Mouse (Mus musculus): ENCODE results near the gene Ercc4. TPM values are rescaled to one million over a fixed set of nuclear protein-coding genes. Genes with fewer than 3 reads are reported as not detected.
A peak's percentile ranks its signal among the peaks of the same experiment; 100 is the strongest.

Ercc4 gene
- polyA plus RNA-seq, 1 experiment from 2014 or later = 16.2 TPM

- ATAC-seq = no peak
- no peak overlapping the region for H3K4me2 ChIP-seq (ENCODE audit: low read length)
- H3K4me3 ChIP-seq (ENCODE audit: low read length) = no peak overlapping the region
- H3K9me3 ChIP-seq (ENCODE audit: control insufficient read depth, low read length) = no peaks in the 10 kb centered on the region
- no peak overlapping the region for H3K9ac ChIP-seq (ENCODE audit: low read depth, low read length)
- no peak overlapping the region for H3K27ac ChIP-seq (ENCODE audit: low read depth, low read length)
- peaks cover 9% of the 10 kb centered on the region for H3K4me1 ChIP-seq (ENCODE audit: control insufficient read depth, insufficient read depth, low read depth, low read length)
- WGBS = 63% methylated on average over 3 of the region's 3 CpGs
- no peaks in the 10 kb centered on the region for H3K36me3 ChIP-seq (ENCODE audit: control insufficient read depth, insufficient read depth, low read length)
- H3K27me3 ChIP-seq (replicated peaks; ENCODE audit: control insufficient read depth, insufficient read depth, low read length) = no peaks in the 10 kb centered on the region
Measured at GRCm38 (mm10) chr16:13158153-13158670, 48.7 kb downstream of the Ercc4 start.

GRCm38 (mm10) chr16:13158906-13159889 is 49.7 kb downstream of the Ercc4 start:
- WGBS = 33% methylated on average over 13 of the region's 13 CpGs
- no peak overlapping the region for H3K9ac ChIP-seq (ENCODE audit: low read depth, low read length)
- no peak overlapping the region for H3K4me3 ChIP-seq (ENCODE audit: low read length)
- H3K9me3 ChIP-seq (ENCODE audit: control insufficient read depth, low read length) = no peaks in the 10 kb centered on the region
- peak overlapping the region; percentile 30 for H3K27ac ChIP-seq (ENCODE audit: low read depth, low read length)
- no peaks in the 10 kb centered on the region for H3K36me3 ChIP-seq (ENCODE audit: control insufficient read depth, insufficient read depth, low read length)
- peak overlapping the region; percentile 63 for H3K4me2 ChIP-seq (ENCODE audit: low read length)
- peaks cover 9% of the 10 kb centered on the region for H3K4me1 ChIP-seq (ENCODE audit: control insufficient read depth, insufficient read depth, low read depth, low read length)
- ATAC-seq = peak; percentile 63
- H3K27me3 ChIP-seq (replicated peaks; ENCODE audit: control insufficient read depth, insufficient read depth, low read length) = no peaks in the 10 kb centered on the region

- Histone ChIP-seq H3K36me3 (ENCODE audit: control insufficient read depth, insufficient read depth, low read length) (no peaks in the 10 kb centered on the region), H3K9ac (ENCODE audit: low read depth, low read length) (peak overlapping the region; percentile 61), H3K27me3 (replicated peaks; ENCODE audit: control insufficient read depth, insufficient read depth, low read length) (no peaks in the 10 kb centered on the region), H3K4me3 (ENCODE audit: low read length) (peak overlapping the region; percentile 37), H3K4me2 (ENCODE audit: low read length) (peak overlapping the region; percentile 63), H3K27ac (ENCODE audit: low read depth, low read length) (peak overlapping the region; percentile 35; the same call in 1 of the 2 replicates), H3K9me3 (ENCODE audit: control insufficient read depth, low read length) (no peaks in the 10 kb centered on the region), H3K4me1 (ENCODE audit: control insufficient read depth, insufficient read depth, low read depth, low read length) (peaks cover 9% of the 10 kb centered on the region)
- ATAC-seq = peak; percentile 98
- 5% methylated on average over 29 of the region's 29 CpGs for WGBS
Measured at GRCm38 (mm10) chr16:13159927-13160644, 50.6 kb downstream of the Ercc4 start.

GRCm38 (mm10) chr16:13161516-13161915 is 52.0 kb downstream of the Ercc4 start:
- Histone ChIP-seq H3K9me3 (ENCODE audit: control insufficient read depth, low read length) (no peaks in the 10 kb centered on the region), H3K27me3 (replicated peaks; ENCODE audit: control insufficient read depth, insufficient read depth, low read length) (no peaks in the 10 kb centered on the region), H3K9ac (ENCODE audit: low read depth, low read length) (no peak overlapping the region), H3K36me3 (ENCODE audit: control insufficient read depth, insufficient read depth, low read length) (no peaks in the 10 kb centered on the region), H3K4me3 (ENCODE audit: low read length) (no peak overlapping the region), H3K4me2 (ENCODE audit: low read length) (no peak overlapping the region), H3K27ac (ENCODE audit: low read depth, low read length) (no peak overlapping the region), H3K4me1 (ENCODE audit: control insufficient read depth, insufficient read depth, low read depth, low read length) (peaks cover 9% of the 10 kb centered on the region)
- WGBS = 81% methylated on average over 5 of the region's 5 CpGs
- ATAC-seq = no peak

- Histone ChIP-seq H3K4me2 (ENCODE audit: low read length) (no peak overlapping the region), H3K27me3 (replicated peaks; ENCODE audit: control insufficient read depth, insufficient read depth, low read length) (no peaks in the 10 kb centered on the region), H3K4me1 (ENCODE audit: control insufficient read depth, insufficient read depth, low read depth, low read length) (no peaks in the 10 kb centered on the region), H3K4me3 (ENCODE audit: low read length) (no peak overlapping the region), H3K36me3 (ENCODE audit: control insufficient read depth, insufficient read depth, low read length) (no peaks in the 10 kb centered on the region), H3K9ac (ENCODE audit: low read depth, low read length) (no peak overlapping the region), H3K9me3 (ENCODE audit: control insufficient read depth, low read length) (no peaks in the 10 kb centered on the region; the same call in 1 of the 2 replicates), H3K27ac (ENCODE audit: low read depth, low read length) (no peak overlapping the region)
- 78% methylated on average over 3 of the region's 3 CpGs for WGBS
- no peak for ATAC-seq
Measured at GRCm38 (mm10) chr16:13167731-13168130, 58.2 kb downstream of the Ercc4 start.

- no peak overlapping the region for H3K27ac ChIP-seq (ENCODE audit: low read depth, low read length)
- no peak overlapping the region for H3K4me2 ChIP-seq (ENCODE audit: low read length)
- H3K4me3 ChIP-seq (ENCODE audit: low read length) = no peak overlapping the region
- no peaks in the 10 kb centered on the region for H3K4me1 ChIP-seq (ENCODE audit: control insufficient read depth, insufficient read depth, low read depth, low read length)
- H3K36me3 ChIP-seq (ENCODE audit: control insufficient read depth, insufficient read depth, low read length) = no peaks in the 10 kb centered on the region
- WGBS = 92% methylated on average over 5 of the region's 5 CpGs
- ATAC-seq = no peak
- no peaks in the 10 kb centered on the region for H3K9me3 ChIP-seq (ENCODE audit: control insufficient read depth, low read length)
- H3K27me3 ChIP-seq (replicated peaks; ENCODE audit: control insufficient read depth, insufficient read depth, low read length) = no peaks in the 10 kb centered on the region
- H3K9ac ChIP-seq (ENCODE audit: low read depth, low read length) = no peak overlapping the region
Measured at GRCm38 (mm10) chr16:13173055-13173742, 63.7 kb downstream of the Ercc4 start.

- Histone ChIP-seq H3K36me3 (ENCODE audit: control insufficient read depth, insufficient read depth, low read length) (no peaks in the 10 kb centered on the region), H3K9me3 (ENCODE audit: control insufficient read depth, low read length) (0 out of 2 replicates have a peak, but pooled peaks cover 2% of the 10 kb centered on the region), H3K27me3 (replicated peaks; ENCODE audit: control insufficient read depth, insufficient read depth, low read length) (no peaks in the 10 kb centered on the region), H3K4me2 (ENCODE audit: low read length) (no peak overlapping the region), H3K4me3 (ENCODE audit: low read length) (no peak overlapping the region), H3K27ac (ENCODE audit: low read depth, low read length) (no peak overlapping the region), H3K4me1 (ENCODE audit: control insufficient read depth, insufficient read depth, low read depth, low read length) (no peaks in the 10 kb centered on the region), H3K9ac (ENCODE audit: low read depth, low read length) (no peak overlapping the region)
- ATAC-seq = no peak
- WGBS = 89% methylated on average over 5 of the region's 5 CpGs
Measured at GRCm38 (mm10) chr16:13182526-13182925, 73.0 kb downstream of the Ercc4 start.

- Histone ChIP-seq H3K4me2 (ENCODE audit: low read length) (no peak overlapping the region), H3K36me3 (ENCODE audit: control insufficient read depth, insufficient read depth, low read length) (no peaks in the 10 kb centered on the region), H3K9ac (ENCODE audit: low read depth, low read length) (no peak overlapping the region), H3K27ac (ENCODE audit: low read depth, low read length) (no peak overlapping the region), H3K27me3 (replicated peaks; ENCODE audit: control insufficient read depth, insufficient read depth, low read length) (no peaks in the 10 kb centered on the region), H3K9me3 (ENCODE audit: control insufficient read depth, low read length) (0 out of 2 replicates have a peak, but pooled peaks cover 2% of the 10 kb centered on the region), H3K4me1 (ENCODE audit: control insufficient read depth, insufficient read depth, low read depth, low read length) (no peaks in the 10 kb centered on the region), H3K4me3 (ENCODE audit: low read length) (no peak overlapping the region)
- WGBS = 92% methylated on average over 4 of the region's 4 CpGs
- no peak for ATAC-seq
Measured at GRCm38 (mm10) chr16:13183182-13183742, 73.8 kb downstream of the Ercc4 start.
